Mouse (Mus musculus) testis, adult 2 months (tissue): Measurements from ENCODE around the gene Defb13.

Source experiments
- CTCF ChIP-seq: fragments of 200-500 bp; IDR thresholded peaks from 2 replicates; pipeline ENCODE4 v1.5.1; 2012; ENCODE audit warnings: low read depth, mild to moderate bottlenecking, inconsistent platforms, low read length, moderate library complexity; ENCODE audit not compliant: control insufficient read depth, insufficient read depth, insufficient replicate concordance
- POLR2A ChIP-seq: fragments of 200-500 bp; IDR thresholded peaks from 2 replicates; pipeline ENCODE4 v1.6.1; 2012; ENCODE audit warnings: low read depth, mild to moderate bottlenecking, inconsistent platforms, low read length, moderate library complexity; ENCODE audit not compliant: control insufficient read depth

DNA sequence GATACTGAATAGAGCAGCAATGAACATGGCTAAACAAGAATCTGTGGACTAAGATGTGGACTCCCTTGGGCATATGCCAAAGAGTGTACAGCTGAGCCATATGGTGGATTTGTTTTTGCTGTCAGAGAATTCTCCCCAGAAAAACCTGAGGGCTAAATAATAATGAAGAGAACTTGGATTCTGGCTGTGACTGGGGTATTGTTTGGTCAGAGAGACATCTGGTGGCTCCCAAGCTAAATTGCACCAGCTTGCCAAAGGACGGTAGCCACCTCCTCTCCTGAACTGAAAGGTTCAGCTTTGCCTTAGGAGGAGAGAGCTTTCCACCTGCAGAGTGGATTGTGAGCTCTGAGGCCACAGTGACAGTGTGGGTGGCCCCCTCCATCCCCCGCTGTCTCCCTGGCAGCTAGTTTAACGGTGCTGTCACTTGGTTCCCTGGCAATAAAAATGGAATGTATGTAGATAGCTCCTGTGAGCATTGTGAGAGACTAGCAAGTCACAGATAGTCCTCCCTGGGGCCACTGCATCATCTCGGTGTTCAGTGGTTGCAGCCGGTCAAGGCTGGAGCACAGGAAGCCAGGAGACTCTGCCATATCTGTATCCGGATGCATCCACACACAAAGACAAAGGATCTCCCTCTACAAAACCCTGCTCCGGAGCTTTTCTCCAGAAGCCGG, 35.2 kb downstream of the Defb13 start:
- TF ChIP-seq CTCF (no peak), POLR2A (no peak)
